Mouse (Mus musculus): ENCODE data around the gene Spats2l. TPM values are rescaled to one million over a fixed set of nuclear protein-coding genes. Genes with fewer than 3 reads are reported as not detected.

Spats2l gene
- polyA plus RNA-seq, 2 experiments, result 81.4 to 202 TPM

GRCm38 (mm10) chr1:57942215-57942614 lies 168.3 kb downstream of the Spats2l start:
- TF ChIP-seq POLR2A (IDR thresholded peaks at IDR 0.05; ENCODE audit: borderline replicate concordance, extremely low read depth, insufficient read depth, insufficient read length), result no peak
- peaks cover 73% of the 10 kb centered on the region for H3K36me3 ChIP-seq (ENCODE audit: control insufficient read depth, insufficient read depth, low read length)
- no peaks in the 10 kb centered on the region for H3K27me3 ChIP-seq (ENCODE audit: control insufficient read depth, insufficient read depth, low read length)
- H3K9ac ChIP-seq (ENCODE audit: low read depth, low read length, severe bottlenecking), result no peak overlapping the region
- ATAC-seq (ENCODE audit: low FRiP score, low read depth), result no peak
- 0 out of 2 replicates have a peak, but pooled peaks cover 6% of the 10 kb centered on the region for H3K4me1 ChIP-seq (ENCODE audit: control insufficient read depth, insufficient read depth, low read length)
- H3K27ac ChIP-seq (replicated peaks; ENCODE audit: low read depth, low read length), result no peak overlapping the region
- no peak overlapping the region for H3K4me2 ChIP-seq (replicated peaks; ENCODE audit: low read depth, low read length, severe bottlenecking)
- 86% methylated on average over 6 of the region's 6 CpGs for WGBS
- no peak overlapping the region for H3K4me3 ChIP-seq (replicated peaks; ENCODE audit: low read length)
- DNase-seq (ENCODE audit: low spot score), result no peak
- H3K9me3 ChIP-seq (ENCODE audit: control insufficient read depth, low read length), result no peaks in the 10 kb centered on the region

- TF ChIP-seq POLR2A (IDR thresholded peaks at IDR 0.05; ENCODE audit: borderline replicate concordance, extremely low read depth, insufficient read depth, insufficient read length), result no peak
- no peak overlapping the region for H3K4me3 ChIP-seq (replicated peaks; ENCODE audit: low read length)
- H3K36me3 ChIP-seq (ENCODE audit: control insufficient read depth, insufficient read depth, low read length), result peaks cover 43% of the 10 kb centered on the region
- ATAC-seq (ENCODE audit: low FRiP score, low read depth) (no peak), DNase-seq (ENCODE audit: low spot score) (no peak)
- H3K9ac ChIP-seq (ENCODE audit: low read depth, low read length, severe bottlenecking), result no peak overlapping the region
- H3K27me3 ChIP-seq (ENCODE audit: control insufficient read depth, insufficient read depth, low read length), result no peaks in the 10 kb centered on the region
- peak overlapping the region; percentile 20; the same call in 1 of the 2 replicates for H3K27ac ChIP-seq (replicated peaks; ENCODE audit: low read depth, low read length)
- no peak overlapping the region for H3K4me2 ChIP-seq (replicated peaks; ENCODE audit: low read depth, low read length, severe bottlenecking)
- WGBS, result 7% methylated on average over 2 of the region's 2 CpGs
- H3K9me3 ChIP-seq (ENCODE audit: control insufficient read depth, low read length), result no peaks in the 10 kb centered on the region
- peaks cover 12% of the 10 kb centered on the region for H3K4me1 ChIP-seq (ENCODE audit: control insufficient read depth, insufficient read depth, low read length)
Measured at GRCm38 (mm10) chr1:57947552-57948347, 173.8 kb downstream of the Spats2l start.

GRCm38 (mm10) chr1:57949195-57949594 lies 175.2 kb downstream of the Spats2l start:
- 4% methylated on average over 1 of the region's 1 CpGs for WGBS
- Histone ChIP-seq H3K27ac (replicated peaks; ENCODE audit: low read depth, low read length) (no peak overlapping the region), H3K4me2 (replicated peaks; ENCODE audit: low read depth, low read length, severe bottlenecking) (no peak overlapping the region), H3K36me3 (ENCODE audit: control insufficient read depth, insufficient read depth, low read length) (peaks cover 39% of the 10 kb centered on the region), H3K4me1 (ENCODE audit: control insufficient read depth, insufficient read depth, low read length) (peaks cover 12% of the 10 kb centered on the region), H3K4me3 (replicated peaks; ENCODE audit: low read length) (no peak overlapping the region), H3K9ac (ENCODE audit: low read depth, low read length, severe bottlenecking) (no peak overlapping the region), H3K27me3 (ENCODE audit: control insufficient read depth, insufficient read depth, low read length) (no peaks in the 10 kb centered on the region), H3K9me3 (ENCODE audit: control insufficient read depth, low read length) (no peaks in the 10 kb centered on the region)
- ATAC-seq (ENCODE audit: low FRiP score, low read depth), result no peak
- DNase-seq (ENCODE audit: low spot score), result peak; percentile 26
- TF ChIP-seq POLR2A (IDR thresholded peaks at IDR 0.05; ENCODE audit: borderline replicate concordance, extremely low read depth, insufficient read depth, insufficient read length), result no peak

GRCm38 (mm10) chr1:57949716-57950115 lies 175.8 kb downstream of the Spats2l start:
- Histone ChIP-seq H3K4me1 (ENCODE audit: control insufficient read depth, insufficient read depth, low read length) (peaks cover 12% of the 10 kb centered on the region), H3K36me3 (ENCODE audit: control insufficient read depth, insufficient read depth, low read length) (peaks cover 39% of the 10 kb centered on the region), H3K4me3 (replicated peaks; ENCODE audit: low read length) (no peak overlapping the region), H3K4me2 (replicated peaks; ENCODE audit: low read depth, low read length, severe bottlenecking) (no peak overlapping the region), H3K27me3 (ENCODE audit: control insufficient read depth, insufficient read depth, low read length) (no peaks in the 10 kb centered on the region), H3K9ac (ENCODE audit: low read depth, low read length, severe bottlenecking) (no peak overlapping the region), H3K9me3 (ENCODE audit: control insufficient read depth, low read length) (no peaks in the 10 kb centered on the region), H3K27ac (replicated peaks; ENCODE audit: low read depth, low read length) (no peak overlapping the region)
- 67% methylated on average over 5 of the region's 5 CpGs for WGBS
- no peak for ATAC-seq (ENCODE audit: low FRiP score, low read depth)
- no peak for TF ChIP-seq POLR2A (IDR thresholded peaks at IDR 0.05; ENCODE audit: borderline replicate concordance, extremely low read depth, insufficient read depth, insufficient read length)
- DNase-seq (ENCODE audit: low spot score), result no peak

GRCm38 (mm10) chr1:57952509-57952908 lies 178.5 kb downstream of the Spats2l start:
- Histone ChIP-seq H3K27me3 (ENCODE audit: control insufficient read depth, insufficient read depth, low read length) (no peaks in the 10 kb centered on the region), H3K4me1 (ENCODE audit: control insufficient read depth, insufficient read depth, low read length) (peaks cover 9% of the 10 kb centered on the region), H3K27ac (replicated peaks; ENCODE audit: low read depth, low read length) (no peak overlapping the region), H3K4me2 (replicated peaks; ENCODE audit: low read depth, low read length, severe bottlenecking) (no peak overlapping the region), H3K36me3 (ENCODE audit: control insufficient read depth, insufficient read depth, low read length) (peaks cover 36% of the 10 kb centered on the region), H3K9me3 (ENCODE audit: control insufficient read depth, low read length) (no peaks in the 10 kb centered on the region), H3K4me3 (replicated peaks; ENCODE audit: low read length) (no peak overlapping the region), H3K9ac (ENCODE audit: low read depth, low read length, severe bottlenecking) (no peak overlapping the region)
- 97% methylated on average over 4 of the region's 4 CpGs for WGBS
- TF ChIP-seq POLR2A (IDR thresholded peaks at IDR 0.05; ENCODE audit: borderline replicate concordance, extremely low read depth, insufficient read depth, insufficient read length), result no peak
- DNase-seq (ENCODE audit: low spot score) (no peak), ATAC-seq (ENCODE audit: low FRiP score, low read depth) (no peak)

Data from limb, embryonic 14.5 days (tissue).